In the genomic region with DNA sequence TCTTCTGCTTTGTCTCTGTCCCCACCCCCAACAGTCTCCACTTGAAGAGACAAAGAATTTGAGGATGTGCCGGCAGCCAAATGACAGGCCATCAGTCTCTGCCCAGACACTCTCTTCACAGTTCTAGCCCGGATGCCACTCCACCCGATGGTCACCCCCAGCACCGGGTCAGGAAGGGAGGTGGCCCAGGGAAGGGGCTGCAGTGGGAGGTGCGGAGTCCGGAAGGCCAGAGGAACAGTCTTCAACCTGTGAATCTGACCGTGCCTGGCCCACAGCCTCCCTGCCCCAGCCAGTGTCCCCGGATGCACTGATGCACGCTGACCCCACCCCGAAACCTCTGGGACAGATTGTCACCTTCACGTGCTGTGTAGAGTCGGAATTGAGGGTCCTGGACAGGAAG, we compare ENCODE assay signal across 12 mouse cellular contexts. TPM values are rescaled to one million over a fixed set of nuclear protein-coding genes. Genes with fewer than 3 reads are reported as not detected.
DNase-seq lines count a peak whose midpoint lies in the region; ATAC-seq and TF ChIP-seq lines count a peak whose summit lies in the region.
"Had no signal": no experiment of that assay in that cellular context is flagged by ENCODE, and none has a peak within 500 bp of the region (broad histone marks: within the 10 kb centered on the region; RNA-seq: fewer than 3 reads in every experiment).

No protein-coding gene starts in this region.

- no peak for DNase-seq in hindbrain, postnatal 0 days (ENCODE audit: low spot score)
- no peak for DNase-seq in hindbrain, embryonic 11.5 days (ENCODE audit: low spot score)
- peak; percentile 49 for DNase-seq in heart, adult 8-10 months (ENCODE audit: low spot score)
- peak; percentile 69 for DNase-seq in lung, postnatal 36 days
- no peak for DNase-seq in cerebellum, postnatal 4 days (ENCODE audit: low spot score in 2 of 2)
- DNase-seq in cerebellum, adult 11-12 months, result no peak
- no peak for DNase-seq in spleen, postnatal 14 days (ENCODE audit: low spot score in 2 of 2)
- DNase-seq: right cerebral cortex, postnatal 14 days; thymus, adult 2 months had no signal

- WGBS in hindbrain, postnatal 0 days, result 53% methylated on average over 12 of the region's 12 CpGs
- WGBS in hindbrain, embryonic 11.5 days, result 59% methylated on average over 12 of the region's 12 CpGs
- WGBS in kidney, embryonic 16.5 days, result 39% methylated on average over 12 of the region's 12 CpGs

- H3K27ac ChIP-seq in hindbrain, postnatal 0 days, result no peak overlapping the region
- no peak overlapping the region for H3K27ac ChIP-seq in hindbrain, embryonic 11.5 days (ENCODE audit: low read depth, low read length)
- H3K27ac ChIP-seq in kidney, embryonic 16.5 days (ENCODE audit: low read length), result no peak overlapping the region

- no peak overlapping the region for H3K9ac ChIP-seq in hindbrain, postnatal 0 days (replicated peaks; ENCODE audit: low read length)
- no peak overlapping the region for H3K9ac ChIP-seq in hindbrain, embryonic 11.5 days (ENCODE audit: low read depth, low read length)
- no peak overlapping the region for H3K9ac ChIP-seq in kidney, embryonic 16.5 days (replicated peaks; ENCODE audit: low read length)

- 0 out of 2 replicates have a peak, but pooled peaks have one; percentile 14 for ATAC-seq in hindbrain, postnatal 0 days
- no peak for ATAC-seq in hindbrain, embryonic 11.5 days (ENCODE audit: low FRiP score)
- ATAC-seq in kidney, embryonic 16.5 days (ENCODE audit: low FRiP score, low TSS enrichment), result peak; percentile 64

- no peaks in the 10 kb centered on the region for H3K27me3 ChIP-seq in hindbrain, postnatal 0 days (ENCODE audit: insufficient read depth, low read length)
- peaks cover 12% of the 10 kb centered on the region for H3K27me3 ChIP-seq in hindbrain, embryonic 11.5 days (ENCODE audit: control insufficient read depth, insufficient read depth, low read length)
- H3K27me3 ChIP-seq in kidney, embryonic 16.5 days (ENCODE audit: insufficient read depth, low read length), result peaks cover 20% of the 10 kb centered on the region

- peaks cover 6% of the 10 kb centered on the region; the same call in 1 of the 2 replicates for H3K4me1 ChIP-seq in hindbrain, postnatal 0 days (ENCODE audit: insufficient read depth, low read length)
- H3K4me1 ChIP-seq in hindbrain, embryonic 11.5 days (replicated peaks; ENCODE audit: control insufficient read depth, insufficient read depth, low read length), result no peaks in the 10 kb centered on the region
- H3K4me1 ChIP-seq in kidney, embryonic 16.5 days (ENCODE audit: insufficient read depth, low read length), result peaks cover 14% of the 10 kb centered on the region

- no peak overlapping the region for H3K4me3 ChIP-seq in hindbrain, postnatal 0 days (ENCODE audit: low read length)
- no peak overlapping the region for H3K4me3 ChIP-seq in hindbrain, embryonic 11.5 days (ENCODE audit: low read depth, low read length)
- no peak overlapping the region for H3K4me3 ChIP-seq in kidney, embryonic 16.5 days (ENCODE audit: low read length)

- H3K9me3 ChIP-seq in hindbrain, postnatal 0 days (ENCODE audit: low read length), result no peaks in the 10 kb centered on the region
- H3K9me3 ChIP-seq in hindbrain, embryonic 11.5 days (ENCODE audit: control insufficient read depth, low read length), result no peaks in the 10 kb centered on the region
- H3K9me3 ChIP-seq in kidney, embryonic 16.5 days (ENCODE audit: low read length), result no peaks in the 10 kb centered on the region

- no peak for TF ChIP-seq CTCF in hindbrain, postnatal 0 days (IDR thresholded peaks at IDR 0.05; ENCODE audit: low read depth)

- H3K36me3 ChIP-seq in hindbrain, postnatal 0 days (ENCODE audit: insufficient read depth, low read length), result no peaks in the 10 kb centered on the region
- H3K36me3 ChIP-seq in hindbrain, embryonic 11.5 days (ENCODE audit: control insufficient read depth, insufficient read depth, low read length), result no peaks in the 10 kb centered on the region
- no peaks in the 10 kb centered on the region for H3K36me3 ChIP-seq in kidney, embryonic 16.5 days (ENCODE audit: insufficient read depth, low read length)

- no peak overlapping the region for H3K4me2 ChIP-seq in hindbrain, postnatal 0 days (ENCODE audit: low read depth, low read length)
- H3K4me2 ChIP-seq in hindbrain, embryonic 11.5 days (replicated peaks; ENCODE audit: low read depth, low read length), result no peak overlapping the region
- no peak overlapping the region for H3K4me2 ChIP-seq in kidney, embryonic 16.5 days (replicated peaks; ENCODE audit: low read depth, low read length)

RNA-seq across cellular contexts. Expression of a gene that starts 33.3 kb away (rescaled TPM):
- total RNA-seq in hindbrain, postnatal 0 days (2014; rRNA removed), result 8.2 and 12.4 TPM in 2 replicates
- polyA plus RNA-seq in hindbrain, postnatal 0 days (2015; fragmentation: Nextera tagmentation; extraction: Ambion mirVana), result 5.8 and 6.1 TPM in 2 replicates
- polyA plus RNA-seq in hindbrain, embryonic 11.5 days (2014; fragmentation: Nextera tagmentation; extraction: Ambion mirVana), result 1.3 and 1.9 TPM in 2 replicates
- 1 to 10 TPM; 1.5 to 2.7 (median 1.8) TPM for total RNA-seq in heart, adult 8-10 months (2022)
- polyA plus RNA-seq in kidney, embryonic 16.5 days (2015; fragmentation: Nextera tagmentation; extraction: Ambion mirVana), result 0.28 and 0.75 TPM in 2 replicates

RNA-seq across cellular contexts. Expression of a gene that starts 36.2 kb away (rescaled TPM):
- total RNA-seq in hindbrain, postnatal 0 days (2014; rRNA removed), result 85.4 and 110 TPM in 2 replicates
- polyA plus RNA-seq in hindbrain, postnatal 0 days (2015; fragmentation: Nextera tagmentation; extraction: Ambion mirVana), result 350 and 376 TPM in 2 replicates
- polyA plus RNA-seq in hindbrain, embryonic 11.5 days (2014; fragmentation: Nextera tagmentation; extraction: Ambion mirVana), result 196 and 198 TPM in 2 replicates
- 100 to 1,000 TPM; 642 to 707 (median 697) TPM for total RNA-seq in heart, adult 8-10 months (2022)
- polyA plus RNA-seq in kidney, embryonic 16.5 days (2015; fragmentation: Nextera tagmentation; extraction: Ambion mirVana), result 282 and 308 TPM in 2 replicates

RNA-seq across cellular contexts. Expression of a gene that starts 36.2 kb away (rescaled TPM):
- total RNA-seq in hindbrain, postnatal 0 days (2014; rRNA removed), result 2.3 TPM in 1 of 2 replicates, not detected in the other
- polyA plus RNA-seq in hindbrain, postnatal 0 days (2015; fragmentation: Nextera tagmentation; extraction: Ambion mirVana), result 3.4 and 3.7 TPM in 2 replicates
- polyA plus RNA-seq in hindbrain, embryonic 11.5 days (2014; fragmentation: Nextera tagmentation; extraction: Ambion mirVana), result 3.6 and 4.0 TPM in 2 replicates
- not detected for total RNA-seq in heart, adult 8-10 months (2022)
- polyA plus RNA-seq in kidney, embryonic 16.5 days (2015; fragmentation: Nextera tagmentation; extraction: Ambion mirVana), result 0.69 and 0.70 TPM in 2 replicates
- total RNA-seq: megakaryocyte progenitor cell, adult 5-6 weeks had no signal
- polyA plus RNA-seq: embryonic facial prominence, embryonic 11.5 days had no signal

Comparison
In these comparisons a context has a peak if more than half of its experiments do, and no peak if none do; other contexts are left out.
1. DNase-seq: peak in heart, adult 8-10 months (single experiment) and lung, postnatal 36 days (single experiment); none in hindbrain, postnatal 0 days (single experiment), hindbrain, embryonic 11.5 days (single experiment), cerebellum, postnatal 4 days (0 of 2), cerebellum, adult 11-12 months (single experiment) and spleen, postnatal 14 days (0 of 2).